14 mouse cellular contexts compared by ENCODE assay signal in the genomic region with DNA sequence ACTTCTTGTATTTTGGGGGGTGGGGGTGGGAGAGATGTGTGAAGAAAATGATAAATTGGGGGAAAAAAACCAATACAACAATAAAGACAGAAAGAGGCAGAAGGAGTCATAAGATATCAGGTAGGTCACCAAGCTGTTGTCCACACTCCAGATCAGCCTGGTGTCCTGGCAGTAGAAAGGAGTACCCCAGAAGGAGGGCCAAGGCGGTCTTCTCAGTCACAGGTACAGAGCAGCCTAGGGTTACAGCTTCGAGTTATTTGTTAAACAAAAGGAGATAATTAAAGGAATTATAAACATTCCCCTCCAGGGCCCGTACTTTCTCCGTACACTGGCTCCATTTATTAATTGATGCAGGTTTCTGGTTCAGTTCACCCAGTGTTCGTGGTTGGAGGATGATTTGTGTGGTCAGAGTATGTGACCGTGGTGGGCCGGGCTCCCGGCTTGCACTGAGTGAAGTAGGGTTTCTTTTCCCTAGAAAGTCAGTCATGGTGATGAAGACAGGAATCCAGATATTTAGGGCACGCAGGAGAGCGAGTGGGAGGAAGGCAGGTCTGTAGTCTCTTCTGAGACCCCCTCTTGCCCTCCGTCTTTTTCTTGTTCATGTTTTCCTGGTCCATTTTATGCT.
DNase-seq lines count a peak whose midpoint lies in the region; ATAC-seq and TF ChIP-seq lines count a peak whose summit lies in the region.
"Had no signal": no experiment of that assay in that cellular context is flagged by ENCODE, and none has a peak within 500 bp of the region (broad histone marks: within the 10 kb centered on the region; RNA-seq: fewer than 3 reads in every experiment).

No protein-coding gene starts in this region.

- no peak overlapping the region for H3K9ac ChIP-seq in forebrain, postnatal 0 days
- no peak overlapping the region for H3K9ac ChIP-seq in forebrain, embryonic 12.5 days
- H3K9ac ChIP-seq in hindbrain, embryonic 13.5 days = no peak overlapping the region
- H3K9ac ChIP-seq in neural tube, embryonic 15.5 days (replicated peaks) = no peak overlapping the region
- H3K9ac ChIP-seq: heart, embryonic 12.5 days had no signal

- TF ChIP-seq CTCF in forebrain, postnatal 0 days (IDR thresholded peaks at IDR 0.05; ENCODE audit: low read depth) = no peak

- no peak overlapping the region for H3K4me3 ChIP-seq in forebrain, embryonic 10.5 days
- H3K4me3 ChIP-seq in forebrain, postnatal 0 days (ENCODE audit: low read depth, low read length) = no peak overlapping the region
- H3K4me3 ChIP-seq in forebrain, embryonic 12.5 days (replicated peaks) = no peak overlapping the region
- no peak overlapping the region for H3K4me3 ChIP-seq in hindbrain, embryonic 13.5 days
- H3K4me3 ChIP-seq in neural tube, embryonic 15.5 days (replicated peaks) = no peak overlapping the region
- H3K4me3 ChIP-seq: heart, embryonic 12.5 days had no signal

- WGBS in forebrain, embryonic 10.5 days = 79% methylated on average over 11 of the region's 11 CpGs
- WGBS in forebrain, postnatal 0 days = 38% methylated on average over 11 of the region's 11 CpGs
- 46% methylated on average over 11 of the region's 11 CpGs for WGBS in forebrain, embryonic 12.5 days
- 48% methylated on average over 11 of the region's 11 CpGs for WGBS in hindbrain, embryonic 13.5 days
- 23% methylated on average over 11 of the region's 11 CpGs for WGBS in neural tube, embryonic 15.5 days

- intact Hi-C loops in left cerebral cortex, postnatal 10 days (cut with DNase I) = no loop called here

- H3K4me1 ChIP-seq in forebrain, embryonic 10.5 days = peaks cover 17% of the 10 kb centered on the region
- H3K4me1 ChIP-seq in forebrain, postnatal 0 days (ENCODE audit: insufficient read depth) = 0 out of 2 replicates have a peak, but pooled peaks cover 6% of the 10 kb centered on the region
- peaks cover 19% of the 10 kb centered on the region for H3K4me1 ChIP-seq in forebrain, embryonic 12.5 days
- peaks cover 15% of the 10 kb centered on the region for H3K4me1 ChIP-seq in hindbrain, embryonic 13.5 days (replicated peaks)
- peaks cover 17% of the 10 kb centered on the region for H3K4me1 ChIP-seq in neural tube, embryonic 15.5 days
- H3K4me1 ChIP-seq: heart, embryonic 12.5 days had no signal

- no peaks in the 10 kb centered on the region for H3K9me3 ChIP-seq in forebrain, embryonic 10.5 days
- H3K9me3 ChIP-seq in forebrain, postnatal 0 days (ENCODE audit: low read length) = no peaks in the 10 kb centered on the region
- no peaks in the 10 kb centered on the region for H3K9me3 ChIP-seq in forebrain, embryonic 12.5 days
- no peaks in the 10 kb centered on the region for H3K9me3 ChIP-seq in hindbrain, embryonic 13.5 days
- no peaks in the 10 kb centered on the region for H3K9me3 ChIP-seq in neural tube, embryonic 15.5 days (replicated peaks)
- H3K9me3 ChIP-seq: heart, embryonic 12.5 days had no signal

- H3K27ac ChIP-seq in forebrain, embryonic 10.5 days = peak overlapping the region; percentile 56; the same call in 1 of the 2 replicates
- H3K27ac ChIP-seq in forebrain, postnatal 0 days (ENCODE audit: low read depth, low read length) = no peak overlapping the region
- peak overlapping the region; percentile 80 for H3K27ac ChIP-seq in forebrain, embryonic 12.5 days
- peak overlapping the region; percentile 31; the same call in 1 of the 2 replicates for H3K27ac ChIP-seq in hindbrain, embryonic 13.5 days
- no peak overlapping the region for H3K27ac ChIP-seq in neural tube, embryonic 15.5 days (replicated peaks)

- no peaks in the 10 kb centered on the region for H3K36me3 ChIP-seq in forebrain, embryonic 10.5 days (replicated peaks)
- no peaks in the 10 kb centered on the region for H3K36me3 ChIP-seq in forebrain, postnatal 0 days (ENCODE audit: insufficient read depth)
- H3K36me3 ChIP-seq in forebrain, embryonic 12.5 days (replicated peaks) = no peaks in the 10 kb centered on the region
- no peaks in the 10 kb centered on the region for H3K36me3 ChIP-seq in hindbrain, embryonic 13.5 days
- no peaks in the 10 kb centered on the region for H3K36me3 ChIP-seq in neural tube, embryonic 15.5 days
- H3K36me3 ChIP-seq: heart, embryonic 12.5 days had no signal

- ATAC-seq in forebrain, postnatal 0 days = no peak
- ATAC-seq in forebrain, embryonic 12.5 days (ENCODE audit: low FRiP score) = peak; percentile 71
- peak; percentile 63 for ATAC-seq in hindbrain, embryonic 13.5 days (ENCODE audit: low FRiP score)
- ATAC-seq in neural tube, embryonic 15.5 days (ENCODE audit: low FRiP score) = no peak
- ATAC-seq: Patski had no signal

- H3K4me2 ChIP-seq in forebrain, postnatal 0 days (ENCODE audit: low read depth) = no peak overlapping the region
- H3K4me2 ChIP-seq in forebrain, embryonic 12.5 days = 0 out of 2 replicates have a peak overlapping the region, but pooled peaks have one; percentile 15
- H3K4me2 ChIP-seq in hindbrain, embryonic 13.5 days = peak overlapping the region; percentile 22
- H3K4me2 ChIP-seq in neural tube, embryonic 15.5 days = peak overlapping the region; percentile 37
- H3K4me2 ChIP-seq: heart, embryonic 12.5 days had no signal

- H3K27me3 ChIP-seq in forebrain, embryonic 10.5 days (ENCODE audit: poor library complexity, severe bottlenecking) = no peaks in the 10 kb centered on the region
- H3K27me3 ChIP-seq in forebrain, postnatal 0 days (ENCODE audit: insufficient read depth, low read length) = no peaks in the 10 kb centered on the region
- H3K27me3 ChIP-seq in forebrain, embryonic 12.5 days = no peaks in the 10 kb centered on the region
- H3K27me3 ChIP-seq in hindbrain, embryonic 13.5 days = no peaks in the 10 kb centered on the region
- no peaks in the 10 kb centered on the region for H3K27me3 ChIP-seq in neural tube, embryonic 15.5 days (replicated peaks)
- H3K27me3 ChIP-seq: heart, embryonic 12.5 days; Patski had no signal

- DNase-seq in forebrain, embryonic 10.5 days (ENCODE audit: extremely low spot score, low spot score) = no peak
- DNase-seq in forebrain, postnatal 0 days = no peak
- no peak for DNase-seq in testis, postnatal 10 days (ENCODE audit: low spot score)
- no peak for DNase-seq in left cerebral cortex, postnatal 10 days (ENCODE audit: extremely low spot score in 1 of 2, low spot score in 2 of 2)
- DNase-seq: adrenal gland, adult 2 months; gastrocnemius, postnatal 14 days; kidney, adult 9 months; lung, adult 2 months; thymus, postnatal 14 days had no signal

Comparison
In these comparisons a context has a peak if more than half of its experiments do, and no peak if none do; other contexts are left out.
1. H3K27ac ChIP-seq: peak in forebrain, embryonic 10.5 days (single experiment), forebrain, embryonic 12.5 days (single experiment) and hindbrain, embryonic 13.5 days (single experiment); none in forebrain, postnatal 0 days (single experiment) and neural tube, embryonic 15.5 days (single experiment).
2. ATAC-seq: peak in forebrain, embryonic 12.5 days (single experiment) and hindbrain, embryonic 13.5 days (single experiment); none in forebrain, postnatal 0 days (single experiment) and neural tube, embryonic 15.5 days (single experiment).